Mouse (Mus musculus) activated CD4-positive, CD25-positive, alpha-beta regulatory T cell (primary cell): ENCODE measurements around the gene Cphx1. TPM values are rescaled to one million over a fixed set of nuclear protein-coding genes. Genes with fewer than 3 reads are reported as not detected.

ENCODE experiments used
- polyA plus RNA-seq, 2 experiments: library from polyadenylated mRNA; unstranded; fragments of 100-300 nt; shearing (Covaris generic); gene quantifications; one replicate each; pipeline ENCODE4 v1.2.1; 2017

Gene Cphx1
- polyA plus RNA-seq, result under 1 TPM in 1 of 2 experiments, not detected in 1; 0.32 TPM

GRCm38 (mm10) chr14:25938004-25938403, at the start of gene Cphx1:
Cphx1 (plus strand) TSS chr14:25938304.

GRCm38 (mm10) chr14:25903000-25903399, 35.1 kb upstream of the Cphx1 start, which contains the start of gene Plac9a:
Plac9a (minus strand) TSS chr14:25903100.

GRCm38 (mm10) chr14:25927562-25927881, 10.6 kb upstream of the Cphx1 start, which contains the start of gene Tmem254a:
Tmem254a (minus strand) TSS chr14:25927672.

GRCm38 (mm10) chr14:25978371-25979241, 40.5 kb downstream of the Cphx1 start, which contains the start of gene Duxbl1:
Duxbl1 (plus strand) TSS chr14:25978577.

Other genes starting within 250 kb of the Cphx1 start
- gene Ppif, start 244.2 kb upstream of the Cphx1 start, polyA plus RNA-seq, result 10 to 100 TPM; 37.0 to 48.1 TPM
- gene Zcchc24, start 169.3 kb upstream of the Cphx1 start, polyA plus RNA-seq, result 1 to 10 TPM in 1 of 2 experiments, under 1 TPM in 1; 0.93 to 2.5 TPM
- 10 to 100 TPM; 52.7 to 74.8 TPM for gene Anxa11, start 96.1 kb upstream of the Cphx1 start, polyA plus RNA-seq
- gene Plac9a, start 35.2 kb upstream of the Cphx1 start, polyA plus RNA-seq, result not detected
- gene Tmem254a, start 10.6 kb upstream of the Cphx1 start, polyA plus RNA-seq, result 1 to 10 TPM; 3.4 to 9.3 TPM
- gene Duxbl1, start 40.3 kb downstream of the Cphx1 start, polyA plus RNA-seq, result under 1 TPM in 1 of 2 experiments, not detected in 1; 0.22 TPM
- not detected for gene Gm9780, start 104.4 kb downstream of the Cphx1 start, polyA plus RNA-seq
- gene Tmem254c, start 129.1 kb downstream of the Cphx1 start, polyA plus RNA-seq, result 100 to 1,000 TPM in 1 of 2 experiments, 10 to 100 TPM in 1; 75.8 to 118 TPM
- gene Cphx2, start 143.2 kb downstream of the Cphx1 start, polyA plus RNA-seq, result not detected
- not detected for gene Cphx3, start 144.0 kb downstream of the Cphx1 start, polyA plus RNA-seq
- gene Duxbl2, start 180.0 kb downstream of the Cphx1 start, polyA plus RNA-seq, result not detected
- gene Plac9b, start 244.2 kb downstream of the Cphx1 start, polyA plus RNA-seq, result not detected